In genomic region chr7:48937562-48937961, GRCm38 (mm10) we compare ENCODE assay signal across 10 mouse cellular contexts. TPM values are rescaled to one million over a fixed set of nuclear protein-coding genes. Genes with fewer than 3 reads are reported as not detected.
DNase-seq lines count a peak whose midpoint lies in the region; ATAC-seq and TF ChIP-seq lines count a peak whose summit lies in the region.
"Had no signal": no experiment of that assay in that cellular context is flagged by ENCODE, and none has a peak within 500 bp of the region (broad histone marks: within the 10 kb centered on the region; RNA-seq: fewer than 3 reads in every experiment).

No protein-coding gene starts in this region.

- peaks cover 6% of the 10 kb centered on the region for H3K4me1 ChIP-seq in bone marrow macrophage, adult 2 months (ENCODE audit: control insufficient read depth, insufficient read depth, low read length)
- H3K4me1 ChIP-seq in heart, embryonic 11.5 days (ENCODE audit: control insufficient read depth, insufficient read depth, low read length) = no peaks in the 10 kb centered on the region
- no peaks in the 10 kb centered on the region for H3K4me1 ChIP-seq in forebrain, embryonic 15.5 days

- H3K36me3 ChIP-seq in heart, embryonic 11.5 days (ENCODE audit: control insufficient read depth, insufficient read depth, low read length) = no peaks in the 10 kb centered on the region
- no peaks in the 10 kb centered on the region for H3K36me3 ChIP-seq in forebrain, embryonic 15.5 days

- H3K4me3 ChIP-seq in bone marrow macrophage, adult 2 months (ENCODE audit: insufficient read depth, low read length) = peak overlapping the region; percentile 33
- H3K4me3 ChIP-seq in heart, embryonic 11.5 days (ENCODE audit: low read depth, low read length) = no peak overlapping the region
- no peak overlapping the region for H3K4me3 ChIP-seq in forebrain, embryonic 15.5 days

- no peaks in the 10 kb centered on the region for H3K9me3 ChIP-seq in heart, embryonic 11.5 days (replicated peaks; ENCODE audit: control insufficient read depth, low read length)
- no peaks in the 10 kb centered on the region for H3K9me3 ChIP-seq in forebrain, embryonic 15.5 days

- no peak overlapping the region for H3K9ac ChIP-seq in heart, embryonic 11.5 days (ENCODE audit: low read depth, low read length)
- H3K9ac ChIP-seq in forebrain, embryonic 15.5 days (replicated peaks) = no peak overlapping the region
- H3K9ac ChIP-seq: hindbrain, embryonic 14.5 days had no signal

- peak; percentile 84 for ATAC-seq in megakaryocyte, adult 5-6 weeks (ENCODE audit: poor library complexity, severe bottlenecking)
- no peak for ATAC-seq in heart, embryonic 11.5 days (replicated peaks; ENCODE audit: insufficient number of reproducible peaks, low FRiP score, low TSS enrichment)
- no peak for ATAC-seq in forebrain, embryonic 15.5 days (replicated peaks)

- no peak for TF ChIP-seq CTCF in bone marrow macrophage, adult 2 months (IDR thresholded peaks at IDR 0.05; ENCODE audit: low read depth, low read length)

- H3K27ac ChIP-seq in bone marrow macrophage, adult 2 months (ENCODE audit: insufficient read depth, low read depth, low read length) = no peak overlapping the region
- no peak overlapping the region for H3K27ac ChIP-seq in heart, embryonic 11.5 days (ENCODE audit: low read depth, low read length)
- no peak overlapping the region for H3K27ac ChIP-seq in forebrain, embryonic 15.5 days (replicated peaks)
- H3K27ac ChIP-seq: hindbrain, embryonic 14.5 days had no signal

- 70% methylated on average over 11 of the region's 11 CpGs for WGBS in heart, embryonic 11.5 days (ENCODE audit: insufficient replicate concordance)
- WGBS in forebrain, embryonic 15.5 days = 88% methylated on average over 11 of the region's 11 CpGs

- no peak for TF ChIP-seq POLR2A in bone marrow macrophage, adult 2 months (IDR thresholded peaks at IDR 0.05; ENCODE audit: borderline replicate concordance, low read depth, low read length)

- intact Hi-C loops in gastrocnemius, postnatal 36 days (cut with DNase I) = no loop called here

- DNase-seq in gastrocnemius, postnatal 25 days = peak; percentile 24
- DNase-seq in gastrocnemius, postnatal 36 days = no peak
- DNase-seq in thymus, postnatal 0 days (ENCODE audit: low spot score) = peak; percentile 94
- DNase-seq in heart, adult 9 months (ENCODE audit: low spot score in 2 of 2) = no peak
- DNase-seq: cerebellum, adult 9-11 months had no signal

- H3K27me3 ChIP-seq in heart, embryonic 11.5 days (ENCODE audit: control insufficient read depth, insufficient read depth, low read length) = no peaks in the 10 kb centered on the region
- H3K27me3 ChIP-seq in forebrain, embryonic 15.5 days = no peaks in the 10 kb centered on the region

- no peak overlapping the region for H3K4me2 ChIP-seq in heart, embryonic 11.5 days
- no peak overlapping the region for H3K4me2 ChIP-seq in forebrain, embryonic 15.5 days (replicated peaks)
- H3K4me2 ChIP-seq: hindbrain, embryonic 14.5 days had no signal

RNA-seq across cellular contexts. Expression of gene Nav2, which starts 29.0 kb away (rescaled TPM):
- 10 to 100 TPM; 29.5 to 30.0 TPM for total RNA-seq in gastrocnemius, postnatal 25 days (2021)
- 10 to 100 TPM; 21.8 to 23.9 TPM for total RNA-seq in gastrocnemius, postnatal 36 days (2021)
- polyA plus RNA-seq in bone marrow macrophage, adult 2 months (2012; ENCODE audit: insufficient read depth, insufficient read length, missing spikeins) = 22.2 and 25.5 TPM in 2 replicates
- 9.8 and 10.5 TPM in 2 replicates for total RNA-seq in megakaryocyte, adult 5-6 weeks (2015)
- 4.6 and 7.2 TPM in 2 replicates for total RNA-seq in megakaryocyte, adult 5-6 weeks (2017)
- 16.3 and 26.8 TPM in 2 replicates for polyA plus RNA-seq in thymus, postnatal 0 days (2015; fragmentation: Nextera tagmentation; extraction: Ambion mirVana)
- 22.4 and 32.2 TPM in 2 replicates for polyA plus RNA-seq in heart, embryonic 11.5 days (2014; fragmentation: Nextera tagmentation; extraction: Ambion mirVana)
- polyA plus RNA-seq in forebrain, embryonic 15.5 days (2015; fragmentation: Nextera tagmentation; extraction: Ambion mirVana) = 24.6 and 27.3 TPM in 2 replicates

RNA-seq across cellular contexts. Expression of gene E2f8, which starts 56.2 kb away (rescaled TPM):
- total RNA-seq in gastrocnemius, postnatal 25 days (2021) = under 1 TPM; 0.33 to 0.67 TPM
- under 1 TPM; 0.25 to 0.84 TPM for total RNA-seq in gastrocnemius, postnatal 36 days (2021)
- polyA plus RNA-seq in bone marrow macrophage, adult 2 months (2012; ENCODE audit: insufficient read depth, insufficient read length, missing spikeins) = 18.3 and 21.1 TPM in 2 replicates
- 129 and 131 TPM in 2 replicates for total RNA-seq in megakaryocyte, adult 5-6 weeks (2015)
- 40.6 and 49.7 TPM in 2 replicates for total RNA-seq in megakaryocyte, adult 5-6 weeks (2017)
- 14.3 and 15.0 TPM in 2 replicates for polyA plus RNA-seq in thymus, postnatal 0 days (2015; fragmentation: Nextera tagmentation; extraction: Ambion mirVana)
- polyA plus RNA-seq in heart, embryonic 11.5 days (2014; fragmentation: Nextera tagmentation; extraction: Ambion mirVana) = 20.7 and 22.7 TPM in 2 replicates
- 6.3 and 7.0 TPM in 2 replicates for polyA plus RNA-seq in forebrain, embryonic 15.5 days (2015; fragmentation: Nextera tagmentation; extraction: Ambion mirVana)

Comparison
In these comparisons a context has a peak if more than half of its experiments do, and no peak if none do; other contexts are left out.
1. DNase-seq: peak in gastrocnemius, postnatal 25 days (single experiment) and thymus, postnatal 0 days (single experiment); none in gastrocnemius, postnatal 36 days (0 of 2) and heart, adult 9 months (0 of 2).